Mouse (Mus musculus) limb, embryonic 14.5 days (tissue): ENCODE measurements around the gene 1700122O11Rik. TPM values are rescaled to one million over a fixed set of nuclear protein-coding genes. Genes with fewer than 3 reads are reported as not detected.

Experiments used
- ATAC-seq: fragments of 200-750 bp; cut with Nextera tagmentation; 2 replicates; pipeline ENCODE4 v1.8.0; 2017; ENCODE audit warnings: low read depth, moderate number of reproducible peaks, moderate TSS enrichment; ENCODE audit not compliant: low FRiP score
- DNase-seq: peaks from one replicate; pipeline ENCODE4 v3.0.0-alpha.2; 2015; ENCODE audit warnings: low spot score
- H3K27ac ChIP-seq: fragments of 300-500 bp; sonication (generic); replicated peaks from 2 replicates; pipeline ENCODE4 v1.5.1; 2014; ENCODE audit warnings: low read depth, mild to moderate bottlenecking, low read length, moderate library complexity, mixed read lengths
- H3K27me3 ChIP-seq: fragments of 300-500 bp; sonication (generic); 2 replicates; pipeline ENCODE4 v1.6.1; 2014; ENCODE audit warnings: low read length, mixed read lengths; ENCODE audit not compliant: control insufficient read depth, insufficient read depth
- H3K36me3 ChIP-seq: fragments of 300-500 bp; sonication (generic); 2 replicates; pipeline ENCODE4 v1.6.1; 2014; ENCODE audit warnings: mild to moderate bottlenecking, low read length, moderate library complexity, mixed read lengths; ENCODE audit not compliant: control insufficient read depth, insufficient read depth
- H3K4me1 ChIP-seq: fragments of 300-500 bp; sonication (generic); 2 replicates; pipeline ENCODE4 v1.6.1; 2014; ENCODE audit warnings: antibody characterized with exemption, low read length, mixed read lengths; ENCODE audit not compliant: control insufficient read depth, insufficient read depth
- H3K4me2 ChIP-seq: fragments of 300-500 bp; sonication (generic); replicated peaks from 2 replicates; pipeline ENCODE4 v1.6.1; 2014; ENCODE audit warnings: low read depth, mild to moderate bottlenecking, low read length, moderate library complexity; ENCODE audit not compliant: severe bottlenecking
- H3K4me3 ChIP-seq: fragments of 300-500 bp; sonication (generic); replicated peaks from 2 replicates; pipeline ENCODE4 v1.5.1; 2014; ENCODE audit warnings: low read length
- H3K9ac ChIP-seq: fragments of 300-500 bp; sonication (generic); 2 replicates; pipeline ENCODE4 v1.6.1; 2014; ENCODE audit warnings: mild to moderate bottlenecking, low read depth, low read length, moderate library complexity; ENCODE audit not compliant: severe bottlenecking
- H3K9me3 ChIP-seq: fragments of 300-500 bp; sonication (generic); 2 replicates; pipeline ENCODE4 v1.6.1; 2016; ENCODE audit warnings: low read length; ENCODE audit not compliant: control insufficient read depth
- POLR2A ChIP-seq: fragments of 200-500 bp; IDR thresholded peaks from 2 replicates; pipeline ENCODE4 v1.8.0; 2012; ENCODE audit warnings: inconsistent platforms, mild to moderate bottlenecking, moderate library complexity, borderline replicate concordance; ENCODE audit not compliant: insufficient read depth, insufficient read length; ENCODE audit errors: extremely low read depth
- WGBS: fragments of 180-500 bp; shearing (Covaris S2); extraction: QIAGEN DNeasy Blood & Tissue Kit; methylation state at CpG from one replicate; pipeline ENCODE4 v1.1.7; 2014; 5-methylcytosine and 5-hydroxymethylcytosine counted together
- polyA plus RNA-seq, 2 experiments: library from polyadenylated mRNA; depleted of rRNA in 1 of 2; stranded (reverse) in 1 of 2; unstranded in 1 of 2; fragments of >200 nt; fragmentation: Nextera tagmentation in 1 of 2; extraction: Ambion mirVana in 1 of 2; gene quantifications; 2 replicates each; pipeline versions ENCODE4 v1.2.1 to v1.2.3; 2012 to 2014

1700122O11Rik gene
- polyA plus RNA-seq, 2 experiments, result not detected

- H3K9me3 ChIP-seq, result no peaks in the 10 kb centered on the region
- TF ChIP-seq POLR2A, result no peak
- ATAC-seq (no peak), DNase-seq (no peak)
- no peak overlapping the region for H3K4me3 ChIP-seq
- H3K4me1 ChIP-seq, result peaks cover 9% of the 10 kb centered on the region
- WGBS, result 77% methylated on average over 11 of the region's 11 CpGs
- H3K9ac ChIP-seq, result no peak overlapping the region
- H3K36me3 ChIP-seq, result no peaks in the 10 kb centered on the region
- no peak overlapping the region for H3K27ac ChIP-seq
- H3K4me2 ChIP-seq, result no peak overlapping the region
- no peaks in the 10 kb centered on the region for H3K27me3 ChIP-seq
Observed at GRCm38 (mm10) chr17:48010283-48010682, 27.8 kb downstream of the 1700122O11Rik start.

GRCm38 (mm10) chr17:48005816-48006215, 32.3 kb downstream of the 1700122O11Rik start:
- WGBS, result 41% methylated on average over 3 of the region's 4 CpGs
- DNase-seq (no peak), ATAC-seq (no peak)
- Histone ChIP-seq H3K4me3 (no peak overlapping the region), H3K27me3 (no peaks in the 10 kb centered on the region), H3K27ac (no peak overlapping the region), H3K4me2 (no peak overlapping the region), H3K9me3 (no peaks in the 10 kb centered on the region), H3K4me1 (peaks cover 26% of the 10 kb centered on the region), H3K36me3 (no peaks in the 10 kb centered on the region), H3K9ac (no peak overlapping the region)
- TF ChIP-seq POLR2A, result no peak

- no peaks in the 10 kb centered on the region for H3K27me3 ChIP-seq
- H3K27ac ChIP-seq, result no peak overlapping the region
- DNase-seq, result no peak
- H3K9me3 ChIP-seq, result no peaks in the 10 kb centered on the region
- WGBS, result 40% methylated on average over 8 of the region's 8 CpGs
- H3K4me3 ChIP-seq, result no peak overlapping the region
- no peak overlapping the region for H3K9ac ChIP-seq
- no peak for ATAC-seq
- H3K4me1 ChIP-seq, result peaks cover 24% of the 10 kb centered on the region
- TF ChIP-seq POLR2A, result no peak
- H3K36me3 ChIP-seq, result no peaks in the 10 kb centered on the region
- H3K4me2 ChIP-seq, result no peak overlapping the region
Observed at GRCm38 (mm10) chr17:48005091-48005490, 33.0 kb downstream of the 1700122O11Rik start.

GRCm38 (mm10) chr17:48004619-48005018, 33.5 kb downstream of the 1700122O11Rik start:
- no peak for ATAC-seq
- no peak for TF ChIP-seq POLR2A
- no peak overlapping the region for H3K27ac ChIP-seq
- H3K4me2 ChIP-seq, result no peak overlapping the region
- no peaks in the 10 kb centered on the region for H3K9me3 ChIP-seq
- H3K36me3 ChIP-seq, result no peaks in the 10 kb centered on the region
- 64% methylated on average over 9 of the region's 9 CpGs for WGBS
- peaks cover 26% of the 10 kb centered on the region for H3K4me1 ChIP-seq
- H3K9ac ChIP-seq, result no peak overlapping the region
- no peaks in the 10 kb centered on the region for H3K27me3 ChIP-seq
- H3K4me3 ChIP-seq, result no peak overlapping the region
- no peak for DNase-seq

DNA sequence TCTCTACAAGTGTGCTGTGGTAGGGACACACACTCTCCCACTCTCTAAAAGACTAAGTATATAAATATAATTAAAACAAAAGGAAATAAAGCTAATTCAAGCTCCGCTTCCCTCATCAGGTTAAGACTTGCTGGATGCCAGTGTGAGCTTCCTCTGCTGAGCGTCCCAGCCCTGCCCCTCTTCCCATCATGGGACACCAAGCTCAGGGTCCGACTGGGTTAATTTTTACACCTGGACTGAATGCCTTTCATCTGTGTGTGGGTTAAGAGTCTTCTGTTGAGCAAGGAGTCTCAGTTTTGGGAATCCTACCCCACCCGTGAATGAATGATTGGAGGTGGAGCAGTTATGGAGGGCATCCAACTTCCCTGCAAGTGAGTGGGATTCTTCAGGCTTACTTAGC, 35.6 kb downstream of the 1700122O11Rik start:
- 62% methylated on average over 4 of the region's 4 CpGs for WGBS
- Histone ChIP-seq H3K4me2 (peak overlapping the region; percentile 60), H3K9ac (peak overlapping the region; percentile 46; the same call in 1 of the 2 replicates), H3K4me1 (peaks cover 23% of the 10 kb centered on the region), H3K27me3 (no peaks in the 10 kb centered on the region), H3K36me3 (no peaks in the 10 kb centered on the region), H3K4me3 (peak overlapping the region; percentile 28), H3K27ac (peak overlapping the region; percentile 77), H3K9me3 (no peaks in the 10 kb centered on the region)
- DNase-seq (no peak), ATAC-seq (no peak)
- TF ChIP-seq POLR2A, result no peak
